Mouse (Mus musculus) small intestine, adult 2 months (tissue): ENCODE data around the gene Zcchc3.

ENCODE experiments used
- CTCF ChIP-seq: fragments of 200-500 bp; IDR thresholded peaks from 2 replicates; pipeline ENCODE4 v1.5.1; 2012; ENCODE audit warnings: low read depth, mild to moderate bottlenecking, control low read depth, inconsistent platforms, low read length, moderate library complexity, mixed read lengths; ENCODE audit not compliant: insufficient replicate concordance, insufficient read length; ENCODE audit errors: extremely low read depth
- POLR2A ChIP-seq: fragments of 200-500 bp; IDR thresholded peaks from 2 replicates; pipeline ENCODE4 v1.6.1; 2012; ENCODE audit warnings: low read depth, mild to moderate bottlenecking, control low read depth, inconsistent platforms, low read length, moderate library complexity

DNA sequence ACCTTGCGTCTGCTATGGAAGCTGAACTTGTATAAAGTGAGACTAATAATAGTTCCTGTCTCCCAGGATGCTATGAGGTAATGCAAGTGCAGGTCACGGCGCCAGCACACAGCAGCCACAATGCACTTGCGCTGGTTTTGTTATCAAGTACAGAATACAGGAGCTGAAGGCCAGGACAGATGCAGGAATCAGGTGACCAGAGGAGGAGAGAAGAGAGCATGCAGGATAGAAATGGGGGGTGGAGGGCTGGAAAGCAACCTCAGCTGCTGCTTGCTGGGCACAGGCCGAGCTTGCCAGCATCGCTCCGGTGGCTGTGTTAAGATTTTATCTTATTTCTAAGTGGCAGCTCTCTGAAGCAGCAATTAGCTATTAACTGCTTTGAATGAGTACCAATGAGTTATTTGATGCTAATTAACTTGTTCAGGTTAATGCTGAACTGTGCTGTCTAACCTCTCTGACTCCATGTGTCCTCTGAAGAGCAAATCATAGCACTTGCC is 21.6 kb upstream of the Zcchc3 start:
- TF ChIP-seq POLR2A (no peak), CTCF (no peak)
